Mouse (Mus musculus) hindbrain, postnatal 0 days (tissue): ENCODE measurements at regions not wholly inside any gene's neighbourhood (a gene's known extent, or its start where the extent isn't known, plus 50 kb on each side); places are given as distances from the start of the nearest gene placed in this dataset.

Source experiments
- ATAC-seq: fragments of 200-750 bp; cut with Nextera tagmentation; 2 replicates; pipeline ENCODE4 v1.8.0; 2017; ENCODE audit warnings: mild to moderate bottlenecking, moderate TSS enrichment, moderate library complexity
- DNase-seq: peaks from one replicate; pipeline ENCODE4 v3.0.0-alpha.2; 2015; ENCODE audit warnings: low spot score
- H3K27ac ChIP-seq: fragments of 300-500 bp; sonication (generic); 2 replicates; pipeline ENCODE4 v1.5.1; 2014; ENCODE audit warnings: mild to moderate bottlenecking
- H3K27me3 ChIP-seq: fragments of 300-500 bp; sonication (generic); 2 replicates; pipeline ENCODE4 v1.6.1; 2014; ENCODE audit warnings: low read length, mixed read lengths; ENCODE audit not compliant: insufficient read depth
- H3K36me3 ChIP-seq: fragments of 300-500 bp; sonication (generic); 2 replicates; pipeline ENCODE4 v1.6.1; 2014; ENCODE audit warnings: low read length, mixed read lengths; ENCODE audit not compliant: insufficient read depth
- H3K4me1 ChIP-seq: fragments of 300-500 bp; sonication (generic); 2 replicates; pipeline ENCODE4 v1.6.1; 2014; ENCODE audit warnings: antibody characterized with exemption, low read length, mixed read lengths; ENCODE audit not compliant: insufficient read depth
- H3K4me2 ChIP-seq: fragments of 300-500 bp; sonication (generic); 2 replicates; pipeline ENCODE4 v1.6.1; 2014; ENCODE audit warnings: low read depth, mild to moderate bottlenecking, low read length, moderate library complexity, mixed read lengths
- H3K4me3 ChIP-seq: fragments of 300-500 bp; sonication (generic); 2 replicates; pipeline ENCODE4 v1.5.1; 2014; ENCODE audit warnings: low read length
- H3K9ac ChIP-seq: fragments of 300-500 bp; sonication (generic); replicated peaks from 2 replicates; pipeline ENCODE4 v1.6.1; 2014; ENCODE audit warnings: mild to moderate bottlenecking, low read length, moderate library complexity, mixed read lengths
- H3K9me3 ChIP-seq: fragments of 300-500 bp; sonication (generic); 2 replicates; pipeline ENCODE4 v1.6.1; 2016; ENCODE audit warnings: low read length, mixed read lengths
- CTCF ChIP-seq: IDR thresholded peaks from 2 replicates; pipeline ENCODE4 v1.5.1; 2016; ENCODE audit warnings: antibody characterized with exemption, control low read depth, low read depth
- WGBS: fragments of 180-500 bp; shearing (Covaris S2); extraction: QIAGEN DNeasy Blood & Tissue Kit; methylation state at CpG from one replicate; pipeline ENCODE4 v1.1.7; 2014; 5-methylcytosine and 5-hydroxymethylcytosine counted together

DNA sequence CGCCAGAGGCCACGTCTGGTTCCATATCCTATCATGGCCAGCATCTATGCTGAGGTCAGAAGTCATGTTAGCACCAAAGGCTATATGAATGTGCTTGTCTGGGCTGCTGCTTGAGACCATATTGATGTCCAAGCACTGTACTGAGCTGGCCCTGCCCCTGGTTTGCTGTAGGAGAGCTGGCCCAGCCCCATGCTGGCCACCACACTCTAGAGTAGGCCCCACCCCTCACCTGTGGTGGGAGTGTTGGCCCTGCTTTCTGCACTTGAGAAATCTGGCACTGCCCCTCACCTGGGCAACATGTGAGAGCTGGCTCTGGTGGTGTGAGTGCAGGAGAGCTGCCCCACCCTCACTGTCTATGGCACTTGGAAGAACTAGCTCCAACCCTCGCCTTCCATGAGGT is 210.0 kb downstream of the Lmo4 start:
- H3K4me1 ChIP-seq: no peaks in the 10 kb centered on the region
- H3K9me3 ChIP-seq: no peaks in the 10 kb centered on the region
- H3K36me3 ChIP-seq: no peaks in the 10 kb centered on the region
- no peak overlapping the region for H3K4me3 ChIP-seq
- DNase-seq: no peak
- ATAC-seq: no peak
- no peak for TF ChIP-seq CTCF
- WGBS: 95% methylated on average over 3 of the region's 3 CpGs
- no peak overlapping the region for H3K9ac ChIP-seq
- H3K27me3 ChIP-seq: no peaks in the 10 kb centered on the region
- no peak overlapping the region for H3K27ac ChIP-seq
- no peak overlapping the region for H3K4me2 ChIP-seq

DNA sequence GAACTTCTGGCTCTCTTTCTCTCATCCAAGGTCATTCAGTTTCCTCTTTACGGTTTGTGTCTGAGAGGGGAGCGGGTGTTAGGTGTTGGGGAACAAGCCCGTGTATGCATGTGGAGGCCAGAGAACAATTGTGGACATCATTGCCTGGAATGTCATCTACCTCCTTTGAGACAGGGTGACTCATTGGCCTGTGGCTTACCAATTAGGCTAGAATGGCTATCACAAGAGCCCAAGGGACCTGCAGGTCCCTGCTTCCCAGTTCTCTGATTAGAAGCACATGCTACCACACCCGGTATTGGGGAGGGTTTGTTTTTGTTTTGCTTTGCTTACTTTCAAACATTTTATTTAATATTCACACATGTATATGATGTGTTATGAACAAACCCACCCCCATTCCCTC is 216.0 kb downstream of the Lmo4 start:
- Histone ChIP-seq H3K27me3 (no peaks in the 10 kb centered on the region), H3K9me3 (no peaks in the 10 kb centered on the region), H3K27ac (no peak overlapping the region), H3K4me1 (no peaks in the 10 kb centered on the region), H3K9ac (no peak overlapping the region), H3K36me3 (no peaks in the 10 kb centered on the region), H3K4me3 (no peak overlapping the region), H3K4me2 (no peak overlapping the region)
- ATAC-seq: no peak
- 84% methylated on average over 4 of the region's 4 CpGs for WGBS
- TF ChIP-seq CTCF: no peak
- DNase-seq: no peak

DNA sequence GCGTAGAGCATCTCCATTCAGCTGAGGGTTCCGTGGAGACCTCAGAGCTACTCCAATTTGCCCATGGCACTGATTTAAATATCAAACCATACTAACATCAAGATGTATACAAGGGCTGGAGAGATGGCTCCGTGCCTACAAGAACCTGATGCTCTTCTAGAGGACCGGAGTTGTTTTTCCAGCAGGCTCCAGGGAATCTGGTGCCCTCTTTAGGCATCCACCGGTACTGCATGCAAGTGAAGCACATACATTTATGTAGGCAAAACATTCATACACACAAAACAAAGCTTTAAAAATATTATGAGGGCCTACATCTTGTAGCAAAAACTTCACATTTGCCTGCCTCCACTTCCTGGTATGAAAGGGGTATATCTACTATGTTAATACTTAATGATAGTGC is 217.0 kb downstream of the Lmo4 start:
- Histone ChIP-seq H3K27me3 (no peaks in the 10 kb centered on the region), H3K9me3 (no peaks in the 10 kb centered on the region), H3K4me1 (no peaks in the 10 kb centered on the region), H3K9ac (no peak overlapping the region), H3K4me2 (no peak overlapping the region), H3K4me3 (no peak overlapping the region), H3K36me3 (no peaks in the 10 kb centered on the region), H3K27ac (no peak overlapping the region)
- WGBS: 93% methylated on average over 5 of the region's 5 CpGs
- DNase-seq (no peak), ATAC-seq (no peak)
- 0 out of 2 replicates have a peak, but pooled peaks have one; percentile 5 for TF ChIP-seq CTCF

DNA sequence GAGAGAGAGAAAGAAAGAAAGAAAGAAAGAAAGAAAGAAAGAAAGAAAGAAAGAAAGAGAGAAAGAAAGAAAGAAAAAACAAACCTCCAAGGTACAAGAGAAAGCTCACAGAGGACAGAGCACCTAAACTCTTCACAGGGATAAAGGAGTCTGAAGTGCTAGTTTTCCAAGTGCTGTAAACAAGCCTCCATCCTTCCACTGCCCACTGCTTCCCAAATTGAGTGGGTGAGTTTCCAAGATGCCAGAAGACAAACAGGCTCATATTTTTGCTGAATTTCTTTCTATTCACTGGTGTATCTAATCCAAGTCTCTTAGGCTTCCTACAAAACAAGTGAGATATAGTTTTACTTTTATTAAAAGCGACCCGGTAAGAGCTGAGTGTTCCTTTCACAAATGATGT is 218.2 kb downstream of the Lmo4 start:
- H3K4me3 ChIP-seq: no peak overlapping the region
- no peaks in the 10 kb centered on the region for H3K36me3 ChIP-seq
- H3K9ac ChIP-seq: no peak overlapping the region
- DNase-seq (no peak), ATAC-seq (no peak)
- H3K27me3 ChIP-seq: no peaks in the 10 kb centered on the region
- H3K27ac ChIP-seq: no peak overlapping the region
- TF ChIP-seq CTCF: no peak
- no peak overlapping the region for H3K4me2 ChIP-seq
- H3K4me1 ChIP-seq: no peaks in the 10 kb centered on the region
- H3K9me3 ChIP-seq: no peaks in the 10 kb centered on the region
- 96% methylated on average over 2 of the region's 2 CpGs for WGBS

DNA sequence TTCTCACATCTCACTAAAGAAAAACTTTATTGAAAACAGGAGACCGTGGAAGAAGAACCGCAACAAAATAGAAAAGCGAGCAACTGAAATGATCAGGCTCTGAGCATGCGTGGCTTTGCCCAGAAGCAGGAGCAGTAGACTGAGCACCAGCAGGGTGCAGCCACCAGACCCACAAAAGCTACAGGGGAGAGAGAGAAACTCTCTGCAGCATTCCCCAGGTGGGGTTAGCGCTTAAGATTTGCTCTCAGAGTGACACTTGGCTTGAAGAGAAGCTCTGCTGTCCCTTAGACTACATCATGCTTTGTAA is 218.9 kb downstream of the Lmo4 start:
- Histone ChIP-seq H3K9ac (no peak overlapping the region), H3K27me3 (no peaks in the 10 kb centered on the region), H3K36me3 (no peaks in the 10 kb centered on the region), H3K4me1 (no peaks in the 10 kb centered on the region), H3K4me2 (no peak overlapping the region), H3K4me3 (no peak overlapping the region), H3K9me3 (no peaks in the 10 kb centered on the region), H3K27ac (no peak overlapping the region)
- 68% methylated on average over 5 of the region's 5 CpGs for WGBS
- no peak for TF ChIP-seq CTCF
- DNase-seq (no peak), ATAC-seq (no peak)

DNA sequence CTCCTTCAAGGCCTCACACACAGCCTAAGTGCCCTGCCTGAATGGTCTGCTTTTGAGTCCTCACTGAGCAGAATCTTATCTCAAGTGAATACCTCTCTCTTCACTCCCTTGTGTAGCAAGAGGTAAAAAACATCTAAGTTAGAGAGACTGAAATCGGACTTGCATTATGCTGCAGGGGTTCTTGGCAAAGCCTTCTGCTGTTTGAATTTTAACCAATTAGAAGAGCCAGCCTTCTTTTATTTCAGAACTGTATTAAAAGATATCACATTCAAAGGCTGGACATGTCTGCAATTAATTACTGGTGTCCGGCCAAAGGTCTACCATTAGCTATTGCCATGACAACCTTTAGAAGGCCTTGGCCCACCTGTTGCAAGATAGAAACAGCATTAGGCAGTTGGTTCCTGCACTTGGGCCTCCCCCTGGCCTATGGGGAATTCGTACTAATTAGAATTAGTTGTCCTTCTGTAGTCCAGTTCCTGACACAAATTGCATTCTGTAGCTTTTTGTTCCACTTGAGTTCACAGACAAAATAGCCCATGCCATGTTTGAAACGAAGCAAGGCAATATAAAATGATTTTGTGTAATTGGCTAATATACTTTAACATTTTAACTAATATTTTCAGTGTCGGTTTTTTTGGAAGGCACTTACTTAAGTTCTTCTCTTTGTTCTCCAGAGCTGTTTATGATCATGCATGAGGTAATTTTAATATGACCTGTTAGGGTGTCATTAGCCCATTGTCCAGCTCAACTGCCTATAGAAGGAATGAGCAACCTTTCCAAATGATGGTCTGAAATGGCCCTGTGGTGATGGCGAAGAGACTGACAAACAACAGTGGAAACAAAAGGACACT is 219.4 kb downstream of the Lmo4 start:
- Histone ChIP-seq H3K9ac (no peak overlapping the region), H3K9me3 (no peaks in the 10 kb centered on the region), H3K27me3 (no peaks in the 10 kb centered on the region), H3K4me2 (no peak overlapping the region), H3K27ac (no peak overlapping the region), H3K36me3 (no peaks in the 10 kb centered on the region), H3K4me1 (no peaks in the 10 kb centered on the region), H3K4me3 (no peak overlapping the region)
- no peak for TF ChIP-seq CTCF
- 56% methylated on average over 6 of the region's 6 CpGs for WGBS
- ATAC-seq (no peak), DNase-seq (peak; percentile 37)

DNA sequence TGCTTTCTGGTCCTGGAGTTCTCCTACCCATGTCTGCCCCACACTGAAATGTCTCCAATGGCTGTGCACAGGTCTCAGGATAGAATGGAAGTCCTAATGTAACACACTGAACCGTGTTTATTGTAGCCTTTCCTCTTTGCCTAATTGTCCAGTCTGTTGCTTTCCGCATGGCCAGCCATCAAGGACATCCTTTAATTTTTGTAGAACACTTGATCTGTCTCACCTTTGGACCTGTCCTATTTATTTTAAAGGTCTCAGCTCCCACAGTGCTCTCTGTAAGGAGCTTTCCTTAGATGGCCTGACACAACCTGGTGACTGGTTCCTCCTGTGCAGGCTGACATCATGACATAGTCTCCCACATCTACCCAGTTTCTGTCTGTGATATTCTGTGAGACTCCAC is 226.3 kb downstream of the Lmo4 start:
- Histone ChIP-seq H3K4me3 (no peak overlapping the region), H3K36me3 (no peaks in the 10 kb centered on the region), H3K27me3 (no peaks in the 10 kb centered on the region), H3K4me1 (no peaks in the 10 kb centered on the region), H3K9ac (no peak overlapping the region), H3K4me2 (no peak overlapping the region), H3K27ac (no peak overlapping the region), H3K9me3 (no peaks in the 10 kb centered on the region)
- 89% methylated on average over 2 of the region's 2 CpGs for WGBS
- DNase-seq: no peak
- no peak for TF ChIP-seq CTCF
- ATAC-seq: no peak
